Mouse (Mus musculus) forebrain, embryonic 15.5 days (tissue): ENCODE measurements around the gene Uqcrq. TPM values are rescaled to one million over a fixed set of nuclear protein-coding genes. Genes with fewer than 3 reads are reported as not detected.
A peak's percentile ranks its signal among the peaks of the same experiment; 100 is the strongest.

Experiments used
- ATAC-seq: fragments of 200-750 bp; cut with Nextera tagmentation; replicated peaks from 2 replicates; pipeline ENCODE4 v1.8.0; 2017; ENCODE audit warnings: mild to moderate bottlenecking, moderate TSS enrichment, moderate library complexity
- H3K27ac ChIP-seq: fragments of 300-500 bp; sonication (generic); replicated peaks from 2 replicates; pipeline ENCODE4 v1.5.1; 2015; ENCODE audit warnings: mild to moderate bottlenecking, inconsistent platforms
- H3K27me3 ChIP-seq: fragments of 300-500 bp; sonication (generic); 2 replicates; pipeline ENCODE4 v1.6.1; 2015; ENCODE audit warnings: inconsistent platforms
- H3K36me3 ChIP-seq: fragments of 300-500 bp; sonication (generic); 2 replicates; pipeline ENCODE4 v1.6.1; 2015; ENCODE audit warnings: mild to moderate bottlenecking, inconsistent platforms
- H3K4me1 ChIP-seq: fragments of 300-500 bp; sonication (generic); 2 replicates; pipeline ENCODE4 v1.6.1; 2015; ENCODE audit warnings: inconsistent platforms
- H3K4me2 ChIP-seq: fragments of 300-500 bp; sonication (generic); replicated peaks from 2 replicates; pipeline ENCODE4 v1.6.1; 2015; ENCODE audit warnings: mild to moderate bottlenecking, inconsistent platforms
- H3K4me3 ChIP-seq: fragments of 300-500 bp; sonication (generic); 2 replicates; pipeline ENCODE4 v1.5.1; 2015; ENCODE audit warnings: mild to moderate bottlenecking, inconsistent platforms
- H3K9ac ChIP-seq: fragments of 300-500 bp; sonication (generic); replicated peaks from 2 replicates; pipeline ENCODE4 v1.6.1; 2015; ENCODE audit warnings: mild to moderate bottlenecking, inconsistent platforms
- H3K9me3 ChIP-seq: fragments of 300-500 bp; sonication (generic); 2 replicates; pipeline ENCODE4 v1.6.1; 2016; ENCODE audit warnings: inconsistent platforms
- WGBS: fragments of 180-500 bp; shearing (Covaris S2); methylation state at CpG from one replicate; pipeline ENCODE4 v1.1.7; 2015; ENCODE audit warnings: mixed read lengths; 5-methylcytosine and 5-hydroxymethylcytosine counted together
- polyA plus RNA-seq: library from polyadenylated mRNA; unstranded; fragments of >200 nt; fragmentation: Nextera tagmentation; extraction: Ambion mirVana; gene quantifications from 2 replicates; pipeline ENCODE4 v1.2.1, GENCODE M21; 2015

Gene Uqcrq
- polyA plus RNA-seq, 1 experiment from 2014 or later: 589 TPM

GRCm38 (mm10) chr11:53447996-53448395, 17.4 kb upstream of the Uqcrq start:
- WGBS: 88% methylated on average over 8 of the region's 8 CpGs
- Histone ChIP-seq H3K9ac (no peak overlapping the region), H3K27ac (no peak overlapping the region), H3K4me2 (no peak overlapping the region), H3K36me3 (no peaks in the 10 kb centered on the region), H3K4me3 (no peak overlapping the region), H3K27me3 (no peaks in the 10 kb centered on the region), H3K4me1 (no peaks in the 10 kb centered on the region), H3K9me3 (no peaks in the 10 kb centered on the region)
- ATAC-seq: no peak

GRCm38 (mm10) chr11:53446183-53446582, 15.6 kb upstream of the Uqcrq start:
- Histone ChIP-seq H3K36me3 (no peaks in the 10 kb centered on the region), H3K4me1 (no peaks in the 10 kb centered on the region), H3K9me3 (no peaks in the 10 kb centered on the region), H3K4me3 (no peak overlapping the region), H3K27ac (no peak overlapping the region), H3K4me2 (no peak overlapping the region), H3K9ac (no peak overlapping the region), H3K27me3 (no peaks in the 10 kb centered on the region)
- WGBS: 88% methylated on average over 13 of the region's 13 CpGs
- no peak for ATAC-seq

- no peak overlapping the region for H3K4me2 ChIP-seq
- no peaks in the 10 kb centered on the region for H3K4me1 ChIP-seq
- ATAC-seq: no peak
- 66% methylated on average over 13 of the region's 13 CpGs for WGBS
- H3K9me3 ChIP-seq: no peaks in the 10 kb centered on the region
- no peak overlapping the region for H3K9ac ChIP-seq
- H3K27ac ChIP-seq: no peak overlapping the region
- H3K4me3 ChIP-seq: no peak overlapping the region
- H3K27me3 ChIP-seq: no peaks in the 10 kb centered on the region
- no peaks in the 10 kb centered on the region for H3K36me3 ChIP-seq
These were observed 14.9 kb upstream of the Uqcrq start for GRCm38 (mm10) chr11:53445562-53445961.

- Histone ChIP-seq H3K4me2 (no peak overlapping the region), H3K4me3 (no peak overlapping the region), H3K27ac (no peak overlapping the region), H3K27me3 (no peaks in the 10 kb centered on the region), H3K9me3 (no peaks in the 10 kb centered on the region), H3K9ac (no peak overlapping the region), H3K4me1 (no peaks in the 10 kb centered on the region), H3K36me3 (no peaks in the 10 kb centered on the region)
- no peak for ATAC-seq
- WGBS: 48% methylated on average over 6 of the region's 6 CpGs
These were observed 13.2 kb upstream of the Uqcrq start for GRCm38 (mm10) chr11:53443861-53444260.

- H3K27ac ChIP-seq: no peak overlapping the region
- 60% methylated on average over 12 of the region's 12 CpGs for WGBS
- H3K36me3 ChIP-seq: no peaks in the 10 kb centered on the region
- no peak overlapping the region for H3K4me2 ChIP-seq
- no peaks in the 10 kb centered on the region for H3K27me3 ChIP-seq
- H3K4me1 ChIP-seq: no peaks in the 10 kb centered on the region
- H3K9me3 ChIP-seq: no peaks in the 10 kb centered on the region
- H3K4me3 ChIP-seq: no peak overlapping the region
- H3K9ac ChIP-seq: no peak overlapping the region
- no peak for ATAC-seq
These were observed 11.3 kb upstream of the Uqcrq start for GRCm38 (mm10) chr11:53441921-53442320.

GRCm38 (mm10) chr11:53436338-53436737, 5.7 kb upstream of the Uqcrq start:
- H3K27me3 ChIP-seq: no peaks in the 10 kb centered on the region

GRCm38 (mm10) chr11:53435504-53435903, 4.9 kb upstream of the Uqcrq start:
- no peak for ATAC-seq
- Histone ChIP-seq H3K9me3 (no peaks in the 10 kb centered on the region), H3K9ac (no peak overlapping the region), H3K4me2 (no peak overlapping the region), H3K36me3 (no peaks in the 10 kb centered on the region), H3K4me1 (peaks cover 7% of the 10 kb centered on the region), H3K4me3 (no peak overlapping the region), H3K27me3 (no peaks in the 10 kb centered on the region), H3K27ac (no peak overlapping the region)
- WGBS: 82% methylated on average over 8 of the region's 8 CpGs

More at GRCm38 (mm10) chr11:53436338-53436737, 5.7 kb upstream of the Uqcrq start:
- ATAC-seq: no peak
- WGBS: 88% methylated on average over 6 of the region's 6 CpGs
- Histone ChIP-seq H3K36me3 (no peaks in the 10 kb centered on the region), H3K4me2 (no peak overlapping the region), H3K9ac (no peak overlapping the region), H3K27ac (no peak overlapping the region), H3K4me3 (no peak overlapping the region), H3K4me1 (peaks cover 4% of the 10 kb centered on the region), H3K9me3 (no peaks in the 10 kb centered on the region)

- Histone ChIP-seq H3K27ac (no peak overlapping the region), H3K4me3 (no peak overlapping the region), H3K4me2 (no peak overlapping the region), H3K9ac (no peak overlapping the region), H3K27me3 (no peaks in the 10 kb centered on the region), H3K36me3 (peaks cover 8% of the 10 kb centered on the region), H3K4me1 (peaks cover 18% of the 10 kb centered on the region), H3K9me3 (no peaks in the 10 kb centered on the region)
- 75% methylated on average over 6 of the region's 6 CpGs for WGBS
- ATAC-seq: no peak
These were observed 2.4 kb upstream of the Uqcrq start for GRCm38 (mm10) chr11:53433057-53433456.

- H3K4me2 ChIP-seq: peak overlapping the region; percentile 90
- peak overlapping the region; percentile 83 for H3K27ac ChIP-seq
- peaks cover 8% of the 10 kb centered on the region for H3K36me3 ChIP-seq
- peak overlapping the region; percentile 39 for H3K9ac ChIP-seq
- H3K4me3 ChIP-seq: peak overlapping the region; percentile 94
- WGBS: 10% methylated on average over 9 of the region's 9 CpGs
- H3K4me1 ChIP-seq: peaks cover 18% of the 10 kb centered on the region
- no peaks in the 10 kb centered on the region for H3K27me3 ChIP-seq
- ATAC-seq: no peak; the same call in 1 of the 2 replicates
- no peaks in the 10 kb centered on the region for H3K9me3 ChIP-seq
These were observed 871 bp upstream of the Uqcrq start for GRCm38 (mm10) chr11:53431347-53432056.

GRCm38 (mm10) chr11:53430300-53430669, 346 bp downstream of the Uqcrq start:
- Histone ChIP-seq H3K4me1 (peaks cover 18% of the 10 kb centered on the region), H3K4me2 (peak overlapping the region; percentile 90), H3K27ac (peak overlapping the region; percentile 83), H3K4me3 (peak overlapping the region; percentile 94), H3K9me3 (no peaks in the 10 kb centered on the region), H3K36me3 (peaks cover 8% of the 10 kb centered on the region), H3K9ac (peak overlapping the region; percentile 87), H3K27me3 (no peaks in the 10 kb centered on the region)
- under 1% methylated on average over 34 of the region's 34 CpGs for WGBS
- peak; percentile 76; the same call in 1 of the 2 replicates for ATAC-seq

GRCm38 (mm10) chr11:53429182-53429581, 1.4 kb downstream of the Uqcrq start:
- H3K9me3 ChIP-seq: no peaks in the 10 kb centered on the region
- peaks cover 18% of the 10 kb centered on the region for H3K4me1 ChIP-seq
- no peak overlapping the region for H3K4me3 ChIP-seq
- H3K36me3 ChIP-seq: peaks cover 8% of the 10 kb centered on the region
- H3K27ac ChIP-seq: no peak overlapping the region
- no peak overlapping the region for H3K9ac ChIP-seq
- no peak for ATAC-seq
- H3K4me2 ChIP-seq: peak overlapping the region; percentile 90; the same call in 1 of the 2 replicates
- no peaks in the 10 kb centered on the region for H3K27me3 ChIP-seq

- no peaks in the 10 kb centered on the region for H3K27me3 ChIP-seq
- H3K9me3 ChIP-seq: no peaks in the 10 kb centered on the region
- WGBS: 97% methylated on average over 5 of the region's 5 CpGs
These were observed 1.9 kb downstream of the Uqcrq start for GRCm38 (mm10) chr11:53428716-53429057.

More at GRCm38 (mm10) chr11:53428716-53429057, 1.9 kb downstream of the Uqcrq start:
- peaks cover 18% of the 10 kb centered on the region for H3K4me1 ChIP-seq
- no peak for ATAC-seq
- no peak overlapping the region for H3K4me2 ChIP-seq
- no peak overlapping the region for H3K9ac ChIP-seq
- no peak overlapping the region for H3K4me3 ChIP-seq
- peaks cover 8% of the 10 kb centered on the region for H3K36me3 ChIP-seq
- no peak overlapping the region for H3K27ac ChIP-seq
